Mouse (Mus musculus) megakaryocyte, adult 5-6 weeks (primary cell): ENCODE data around the gene Cypt2. TPM values are rescaled to one million over a fixed set of nuclear protein-coding genes. Genes with fewer than 3 reads are reported as not detected.
"Not testable (repeated sequence)": the region's sequence is repeated elsewhere in the genome, so short reads cannot be mapped to it uniquely, and the experiment has no call there.

ENCODE experiments used
- ATAC-seq: 2 replicates; pipeline ENCODE4 v1.8.0; 2016; ENCODE audit warnings: mild to moderate bottlenecking, inconsistent platforms; ENCODE audit not compliant: poor library complexity, severe bottlenecking
- total RNA-seq, 2 experiments: library from RNA; stranded (forward) in 1 of 2; stranded (reverse) in 1 of 2; fragments of 153-499, 151-499 nt in 1 of 2; fragments of 221-1000, 200-1000 nt in 1 of 2; gene quantifications; 2 replicates each; pipeline versions ENCODE4 v1.2.3 to v1.2.4; 2015 to 2017

The Cypt2 gene
- total RNA-seq (2015) (not detected in 2 replicates), total RNA-seq (2017) (not detected in 2 replicates)

- not testable (repeated sequence) for ATAC-seq
Measured at GRCm38 (mm10) chrX:105499472-105499871, at the start of gene Cypt2. Cypt2 (plus strand) TSS chrX:105499772.

- no peak for ATAC-seq
Measured at GRCm38 (mm10) chrX:105546234-105546633, 46.7 kb downstream of the Cypt2 start.
